Mouse (Mus musculus): ENCODE results near the gene Thegl.
"Not testable (repeated sequence)": the region's sequence is repeated elsewhere in the genome, so short reads cannot be mapped to it uniquely, and the experiment has no call there.

Gene Thegl

DNA sequence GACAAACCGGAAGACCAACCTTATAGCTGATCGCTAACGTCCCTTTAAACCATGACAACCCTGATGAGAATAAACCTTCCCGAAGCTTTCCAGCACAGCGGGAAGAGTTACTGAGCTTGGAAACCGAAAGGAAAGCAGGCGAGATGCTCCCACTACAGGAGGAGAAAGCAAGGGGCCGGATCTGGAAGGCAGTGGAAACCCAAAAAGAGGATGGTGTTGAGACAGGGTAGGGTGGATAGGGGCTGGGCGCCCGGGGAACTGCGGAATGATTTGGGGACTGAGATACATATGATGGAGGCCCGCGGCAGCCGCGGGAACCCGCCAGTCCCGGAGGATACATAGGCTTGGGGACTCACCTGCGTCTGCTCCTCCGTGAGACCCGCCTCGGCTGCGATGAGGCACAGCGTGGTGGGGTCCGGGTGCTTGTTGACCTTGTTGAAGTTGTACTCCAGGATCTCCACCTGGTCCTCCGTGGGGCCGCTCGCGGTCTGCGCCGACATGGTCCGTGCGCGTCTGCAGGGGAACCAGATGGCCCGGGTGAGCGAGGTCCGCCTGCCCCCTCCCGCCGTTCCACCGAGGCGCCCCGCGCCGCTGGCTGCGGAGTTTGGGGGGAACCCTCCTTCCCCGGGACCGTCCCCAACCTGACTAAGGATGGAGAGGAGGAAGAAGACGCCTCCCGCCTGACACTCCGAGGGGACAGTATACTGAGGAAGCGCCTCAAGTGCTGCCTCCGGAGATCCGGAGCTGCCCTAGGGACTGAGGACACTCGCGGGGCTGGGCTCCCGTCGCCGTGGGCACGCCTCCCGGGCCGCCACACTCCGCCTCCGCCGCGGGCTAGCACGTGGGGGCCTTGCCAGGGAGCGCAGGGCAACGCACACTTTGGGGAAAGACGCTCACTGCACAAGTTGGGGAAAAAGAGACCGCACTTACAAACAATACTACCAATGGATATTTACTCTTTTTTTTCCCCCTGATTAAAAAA lies 79.0 kb downstream of the Thegl start:
- DNase-seq (ENCODE audit: low spot score), result peak; percentile 68

DNA sequence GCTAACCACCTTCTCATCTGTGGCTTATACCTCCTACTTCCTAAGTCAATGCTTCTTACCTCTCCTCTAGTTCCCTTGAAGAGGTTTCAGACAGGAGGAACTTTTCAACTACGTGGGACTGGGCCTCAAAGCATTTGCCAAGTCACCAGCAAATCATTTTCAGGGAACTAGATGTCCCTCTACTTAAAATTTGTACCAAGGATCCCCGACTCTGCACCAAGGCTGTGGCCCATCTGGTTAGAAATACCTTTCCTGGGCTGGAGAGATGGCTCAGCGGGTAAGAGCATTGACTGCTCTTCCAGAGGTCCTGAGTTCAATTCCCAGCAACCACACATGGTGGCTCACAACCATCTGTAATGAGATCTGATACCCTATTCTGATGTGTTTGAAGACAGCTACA lies 80.4 kb downstream of the Thegl start:
- not testable (repeated sequence) for DNase-seq (ENCODE audit: low spot score)

DNA sequence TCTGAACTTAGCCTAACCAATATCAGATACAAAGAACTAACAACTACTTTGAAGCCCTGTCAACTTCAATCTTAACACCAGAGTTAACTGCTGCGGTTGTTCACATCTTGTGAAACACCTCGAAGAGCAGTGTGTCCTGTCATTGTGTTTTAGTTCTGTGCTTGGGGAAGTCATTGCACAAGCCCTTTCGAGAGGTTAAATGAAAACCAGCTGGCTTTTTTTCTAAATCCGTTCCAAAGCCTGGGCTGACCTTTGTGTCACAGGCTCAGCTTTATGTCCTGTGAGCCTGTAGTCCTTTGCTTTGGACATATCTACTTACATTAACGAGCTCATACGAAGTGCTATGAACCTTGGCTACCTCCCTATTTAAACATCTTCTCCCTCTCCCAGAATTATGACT lies 81.9 kb downstream of the Thegl start:
- DNase-seq (ENCODE audit: low spot score), result no peak

DNA sequence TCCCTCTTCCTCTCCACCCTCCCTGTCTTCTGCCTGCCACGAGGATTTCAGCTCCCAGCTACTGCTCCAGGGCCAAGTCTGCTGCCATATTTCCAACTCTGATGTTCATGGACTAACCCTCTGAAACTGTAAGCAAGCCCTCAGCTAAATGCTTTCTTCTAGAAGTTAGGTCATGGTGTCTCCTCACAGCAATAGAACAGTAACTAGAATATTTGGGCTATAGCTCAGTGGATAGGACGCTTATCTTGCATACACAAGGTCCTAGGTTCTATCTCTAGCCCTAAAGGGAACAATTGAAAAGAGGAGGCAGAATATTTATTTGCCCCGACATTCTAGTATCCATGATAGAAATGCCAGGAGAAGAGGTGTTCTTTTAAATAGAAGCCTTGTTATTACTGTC lies 83.1 kb downstream of the Thegl start:
- DNase-seq (ENCODE audit: low spot score), result no peak

DNA sequence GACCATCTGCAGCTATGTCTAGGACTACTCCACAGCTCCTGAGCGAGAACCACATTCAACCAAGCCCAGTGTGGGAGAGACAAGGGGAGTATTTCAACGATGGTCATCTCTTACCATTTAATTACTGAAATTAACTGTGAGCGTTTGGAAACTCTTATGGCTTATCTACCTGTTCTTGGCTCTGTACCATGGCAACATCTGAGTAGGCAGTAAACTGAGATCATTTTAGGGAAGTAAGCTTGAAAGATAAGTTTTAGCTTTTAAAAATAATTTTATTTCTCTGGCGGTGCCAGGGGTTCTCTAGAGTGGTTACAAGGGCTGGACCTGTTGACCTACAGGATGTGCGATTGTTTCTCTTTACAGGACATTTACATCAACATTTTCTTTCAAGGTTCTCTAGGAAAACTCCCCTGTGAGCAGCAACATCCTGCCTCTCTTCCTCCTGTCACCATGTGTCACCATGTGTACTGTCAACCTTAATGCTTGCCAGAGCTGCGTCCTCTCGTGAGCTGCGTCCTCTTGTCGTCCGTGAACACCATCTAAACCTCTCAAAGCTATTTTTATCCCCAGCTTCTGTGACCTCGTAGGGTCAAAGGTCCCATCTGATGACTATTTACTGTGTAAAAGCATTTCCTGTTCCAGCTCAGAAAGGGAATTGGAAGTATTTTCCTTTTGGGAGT lies 83.6 kb downstream of the Thegl start:
- DNase-seq (ENCODE audit: low spot score), result no peak

DNA sequence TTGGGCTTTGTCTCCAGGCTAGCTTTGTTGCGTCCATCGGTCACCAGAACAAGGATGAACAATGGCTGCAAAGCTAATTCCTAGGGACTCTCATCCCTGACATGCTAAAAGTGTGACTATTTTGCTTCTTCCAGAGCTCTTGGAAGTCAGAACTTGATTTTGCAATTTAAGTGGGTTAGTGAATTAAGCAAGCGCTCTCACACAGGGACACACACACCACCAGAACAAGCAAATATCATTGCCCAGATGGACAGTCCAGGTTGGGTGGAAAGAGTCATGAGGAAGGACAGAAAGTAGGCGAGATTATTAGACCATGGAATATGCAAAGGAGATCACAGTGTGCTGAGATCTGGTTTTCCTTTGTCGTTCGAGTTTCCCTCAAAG lies 84.2 kb downstream of the Thegl start:
- no peak for DNase-seq (ENCODE audit: low spot score)

DNA sequence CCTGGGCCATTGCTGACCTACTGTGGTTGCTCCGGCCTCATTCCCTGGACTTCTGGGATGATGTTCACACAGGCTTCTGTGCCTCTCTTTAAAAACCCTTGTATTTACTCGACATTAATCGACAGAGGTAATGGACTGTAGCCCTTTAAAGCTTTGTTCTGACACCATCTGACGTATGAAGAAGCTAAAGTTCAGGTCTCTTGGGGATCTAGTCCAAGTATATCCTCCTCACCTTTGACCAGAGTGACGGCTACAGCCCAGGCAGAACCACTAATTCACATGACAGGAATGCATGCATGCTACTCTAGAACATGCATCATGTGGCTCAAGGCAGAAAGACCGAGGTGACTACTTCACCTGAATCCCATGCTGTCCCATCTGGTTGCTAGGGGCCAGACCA lies 84.9 kb downstream of the Thegl start:
- DNase-seq (ENCODE audit: low spot score), result no peak

DNA sequence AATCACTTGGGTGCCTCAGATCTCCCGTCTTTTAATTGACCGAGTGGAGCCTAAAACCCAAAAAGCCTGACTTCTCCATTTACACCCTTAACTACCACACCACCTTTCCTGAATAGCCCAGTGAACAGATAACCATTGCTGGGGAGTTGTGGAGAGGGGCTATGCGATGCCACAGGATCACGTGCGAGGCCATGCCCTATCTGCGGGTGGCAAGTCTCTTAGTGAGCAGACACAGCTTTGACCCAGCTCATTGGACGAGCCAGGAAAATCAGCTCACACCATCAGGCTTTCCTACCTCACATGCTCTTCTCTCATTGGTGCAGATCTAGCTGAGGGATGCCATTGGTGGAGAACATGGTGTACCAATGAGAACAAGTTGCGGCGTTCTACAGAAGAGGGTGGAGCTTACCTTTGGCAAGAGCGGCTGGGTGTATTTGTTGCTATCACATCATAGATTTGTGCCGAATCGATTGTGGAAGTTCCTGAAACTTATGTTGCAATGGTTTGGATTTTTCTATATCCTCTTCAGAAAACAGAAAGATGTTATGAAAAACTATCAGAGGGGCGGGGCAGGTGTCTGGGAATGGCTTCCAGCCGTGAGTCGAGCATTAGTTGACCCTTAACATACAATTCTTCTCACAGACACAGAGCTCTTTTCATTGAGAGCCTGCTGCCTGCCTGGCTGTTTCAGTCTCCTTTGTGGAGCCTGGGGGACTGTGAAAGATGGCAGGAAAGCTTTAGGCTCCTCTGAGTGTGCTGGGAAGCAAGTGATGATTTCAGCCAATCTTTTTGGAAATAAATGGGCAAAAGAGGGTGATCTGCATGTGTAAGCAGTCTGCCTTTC lies 86.9 kb downstream of the Thegl start:
- DNase-seq (ENCODE audit: low spot score), result no peak

DNA sequence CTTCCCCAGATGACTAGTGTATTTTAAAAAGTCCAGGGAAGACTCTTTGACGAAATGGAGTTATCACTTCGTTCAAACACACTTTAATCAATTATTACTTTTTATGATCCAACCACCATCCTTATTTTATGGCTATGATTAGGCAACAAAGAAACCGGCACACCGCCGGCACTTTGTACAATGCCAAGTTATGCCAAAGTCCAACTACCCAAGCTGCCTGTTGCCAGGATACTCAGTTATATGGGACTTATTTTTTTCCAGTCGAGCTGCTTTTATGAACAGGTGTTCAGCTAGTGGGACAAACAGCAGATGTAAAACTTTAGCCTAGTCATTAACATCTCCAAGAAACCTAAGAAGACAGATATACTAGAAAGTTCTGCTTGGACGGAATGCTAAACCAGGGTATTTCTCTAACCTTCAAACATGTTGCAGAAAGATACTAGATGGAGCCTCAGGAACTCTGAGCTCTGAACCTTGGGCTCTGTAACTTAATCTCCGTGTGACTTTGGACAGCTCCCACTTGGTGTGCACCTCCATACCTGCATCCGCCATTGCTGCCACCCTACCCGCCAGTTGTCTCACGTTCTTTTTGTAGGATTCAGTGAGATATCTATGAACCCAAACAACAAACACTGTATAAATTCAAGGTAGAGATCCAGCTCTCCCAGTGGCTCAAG lies 91.5 kb downstream of the Thegl start:
- DNase-seq (ENCODE audit: low spot score), result no peak

DNA sequence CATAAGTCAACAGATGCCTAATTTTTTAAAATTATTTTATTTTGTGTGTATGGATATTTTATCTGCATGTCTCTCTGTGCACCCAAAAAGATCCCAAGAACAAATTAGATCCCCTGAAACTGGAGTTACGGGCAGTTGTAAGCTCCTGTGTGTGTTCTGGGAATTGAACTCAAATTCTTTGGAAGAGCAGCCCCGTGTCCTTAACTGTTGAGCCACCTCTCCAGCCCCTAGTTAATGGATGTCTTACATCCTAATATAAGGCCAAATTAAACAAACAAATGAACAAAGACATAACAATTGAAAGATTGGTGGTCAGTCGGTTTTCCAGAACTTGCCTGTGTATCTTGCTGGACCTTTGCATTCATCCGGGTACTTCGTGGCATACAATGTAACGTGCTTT lies 93.0 kb downstream of the Thegl start:
- DNase-seq (ENCODE audit: low spot score), result no peak

DNA sequence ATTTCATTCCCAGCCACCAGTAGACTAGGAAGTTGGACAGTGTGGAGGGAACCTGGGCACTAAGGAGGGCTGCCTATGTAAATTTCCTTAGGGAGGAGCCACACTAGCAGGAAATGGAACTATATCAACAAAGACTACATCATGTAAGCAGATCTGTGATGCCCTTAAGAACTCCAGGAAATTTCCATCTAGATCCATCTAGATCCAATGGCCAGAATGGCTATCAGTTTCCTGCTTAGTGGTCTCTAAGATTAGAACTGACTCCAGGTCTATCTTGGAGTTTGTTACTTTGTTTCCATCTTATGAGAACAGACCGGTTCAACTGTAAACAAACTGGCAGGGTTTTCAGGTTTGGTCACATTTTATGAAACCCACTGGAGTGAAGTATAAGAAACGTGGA lies 94.0 kb downstream of the Thegl start:
- DNase-seq (ENCODE audit: low spot score), result no peak
